Mouse (Mus musculus): ENCODE results near the gene Acer1.

GRCm38 (mm10) chr17:56995046-56995445, 13.1 kb upstream of the Acer1 start:
- no peak for TF ChIP-seq GATA1 (IDR thresholded peaks at IDR 0.05; ENCODE audit: borderline replicate concordance, low read length)
- TF ChIP-seq FLI1 (IDR thresholded peaks at IDR 0.05; ENCODE audit: low read length): no peak

All from megakaryocyte, embryonic 14.5 days (primary cell).